In genomic region chr11:67100169-67100568, GRCm38 (mm10) we compare ENCODE assay signal across 10 mouse cellular contexts. TPM values are rescaled to one million over a fixed set of nuclear protein-coding genes. Genes with fewer than 3 reads are reported as not detected.
DNase-seq lines count a peak whose midpoint lies in the region; ATAC-seq and TF ChIP-seq lines count a peak whose summit lies in the region.
"Had no signal": no experiment of that assay in that cellular context is flagged by ENCODE, and none has a peak within 500 bp of the region (broad histone marks: within the 10 kb centered on the region; RNA-seq: fewer than 3 reads in every experiment).

No protein-coding gene starts in this region.

- no peak overlapping the region for H3K27ac ChIP-seq in midbrain, postnatal 0 days (ENCODE audit: low read depth, low read length)
- no peak overlapping the region for H3K27ac ChIP-seq in midbrain, embryonic 13.5 days
- H3K27ac ChIP-seq: heart, embryonic 13.5 days; liver, embryonic 15.5 days had no signal

- peak; percentile 64 for TF ChIP-seq CTCF in midbrain, postnatal 0 days (IDR thresholded peaks at IDR 0.05)
- TF ChIP-seq CTCF in lung, adult 2 months (IDR thresholded peaks at IDR 0.05; ENCODE audit: insufficient read depth, low read length) = no peak

- H3K4me1 ChIP-seq in midbrain, postnatal 0 days (ENCODE audit: insufficient read depth, low read length) = no peaks in the 10 kb centered on the region
- no peaks in the 10 kb centered on the region for H3K4me1 ChIP-seq in midbrain, embryonic 13.5 days (replicated peaks)
- no peaks in the 10 kb centered on the region for H3K4me1 ChIP-seq in lung, adult 2 months (ENCODE audit: control insufficient read depth, insufficient read depth, low read length)
- H3K4me1 ChIP-seq: liver, embryonic 15.5 days had no signal

- H3K9me3 ChIP-seq in midbrain, postnatal 0 days (ENCODE audit: low read length) = no peaks in the 10 kb centered on the region
- no peaks in the 10 kb centered on the region for H3K9me3 ChIP-seq in midbrain, embryonic 13.5 days
- H3K9me3 ChIP-seq: heart, embryonic 13.5 days; liver, embryonic 15.5 days had no signal

- TF ChIP-seq POLR2A in lung, adult 2 months (IDR thresholded peaks at IDR 0.05; ENCODE audit: borderline replicate concordance, extremely low read depth, low read depth, low read length) = no peak

- H3K4me2 ChIP-seq in midbrain, postnatal 0 days (ENCODE audit: low read depth, low read length, poor library complexity, severe bottlenecking) = no peak overlapping the region
- no peak overlapping the region for H3K4me2 ChIP-seq in midbrain, embryonic 13.5 days (replicated peaks)
- H3K4me2 ChIP-seq: heart, embryonic 13.5 days; liver, embryonic 15.5 days had no signal

- H3K9ac ChIP-seq in midbrain, postnatal 0 days (replicated peaks; ENCODE audit: low read length, poor library complexity, severe bottlenecking) = no peak overlapping the region
- no peak overlapping the region for H3K9ac ChIP-seq in midbrain, embryonic 13.5 days (replicated peaks)
- H3K9ac ChIP-seq: heart, embryonic 13.5 days; liver, embryonic 15.5 days had no signal

- H3K36me3 ChIP-seq in midbrain, postnatal 0 days (ENCODE audit: insufficient read depth, low read length) = no peaks in the 10 kb centered on the region
- H3K36me3 ChIP-seq in midbrain, embryonic 13.5 days = no peaks in the 10 kb centered on the region
- H3K36me3 ChIP-seq: heart, embryonic 13.5 days; liver, embryonic 15.5 days had no signal

- no peak for ATAC-seq in midbrain, postnatal 0 days (ENCODE audit: low FRiP score)
- ATAC-seq in midbrain, embryonic 13.5 days = no peak
- ATAC-seq in monocyte, adult 5-6 weeks (replicated peaks; ENCODE audit: insufficient number of reproducible peaks, low FRiP score, low TSS enrichment, poor library complexity, severe bottlenecking) = no peak

- no peaks in the 10 kb centered on the region for H3K27me3 ChIP-seq in midbrain, postnatal 0 days (ENCODE audit: insufficient read depth, low read length)
- no peaks in the 10 kb centered on the region for H3K27me3 ChIP-seq in midbrain, embryonic 13.5 days

- no peak overlapping the region for H3K4me3 ChIP-seq in midbrain, postnatal 0 days (ENCODE audit: low read depth, low read length)
- no peak overlapping the region for H3K4me3 ChIP-seq in midbrain, embryonic 13.5 days (replicated peaks)
- no peak overlapping the region for H3K4me3 ChIP-seq in lung, adult 2 months (replicated peaks; ENCODE audit: extremely low read depth, low read depth, low read length)
- H3K4me3 ChIP-seq: heart, embryonic 13.5 days; liver, embryonic 15.5 days had no signal

- WGBS in midbrain, postnatal 0 days = 36% methylated on average over 6 of the region's 6 CpGs
- WGBS in midbrain, embryonic 13.5 days = 39% methylated on average over 6 of the region's 6 CpGs
- 23% methylated on average over 6 of the region's 6 CpGs for WGBS in lung, adult 2 months

- peak; percentile 49 for DNase-seq in gastrocnemius, adult 18-20 months (ENCODE audit: low spot score)
- DNase-seq in gastrocnemius, adult 8-10 months (ENCODE audit: low spot score in 2 of 2) = no peak
- peak; percentile 25 for DNase-seq in midbrain, postnatal 0 days (ENCODE audit: low spot score)
- peak; percentile 23 for DNase-seq in c-Kit-positive CD71-positive TER-119-positive erythroid progenitor cells, embryonic 14.5 days (ENCODE audit: low spot score)
- peak; percentile 19 for DNase-seq in lung, adult 2 months
- no peak for DNase-seq in urinary bladder, postnatal 36 days (ENCODE audit: low spot score in 2 of 2)

RNA-seq across cellular contexts. Expression of gene Myh3, which starts 22.1 kb away (rescaled TPM):
- total RNA-seq in gastrocnemius, adult 18-20 months (2021) = 10 to 100 TPM in 1 of 2 experiments, 1 to 10 TPM in 1; 9.5 to 15.9 TPM
- total RNA-seq in gastrocnemius, adult 8-10 months (2022) = 1 to 10 TPM; 4.4 to 9.9 (median 6.9) TPM
- 0.24 and 1.2 TPM in 2 replicates for total RNA-seq in midbrain, postnatal 0 days (2014; rRNA removed)
- 0.13 and 0.25 TPM in 2 replicates for polyA plus RNA-seq in midbrain, postnatal 0 days (2015; fragmentation: Nextera tagmentation; extraction: Ambion mirVana)
- 0.35 and 0.39 TPM in 2 replicates for polyA plus RNA-seq in midbrain, embryonic 13.5 days (2015; fragmentation: Nextera tagmentation; extraction: Ambion mirVana)
- polyA plus RNA-seq in lung, adult 2 months (2012; rRNA removed) = 0.08 TPM in 1 of 2 replicates, not detected in the other
- total RNA-seq in monocyte, adult 5-6 weeks (2017) = not detected in 3 replicates

RNA-seq across cellular contexts. Expression of gene Sco1, which starts 47.7 kb away (rescaled TPM):
- 1 to 10 TPM; 7.0 to 7.7 TPM for total RNA-seq in gastrocnemius, adult 18-20 months (2021)
- 1 to 10 TPM; 6.9 to 8.8 (median 7.7) TPM for total RNA-seq in gastrocnemius, adult 8-10 months (2022)
- total RNA-seq in midbrain, postnatal 0 days (2014; rRNA removed) = 11.2 and 12.4 TPM in 2 replicates
- polyA plus RNA-seq in midbrain, postnatal 0 days (2015; fragmentation: Nextera tagmentation; extraction: Ambion mirVana) = 13.2 and 14.7 TPM in 2 replicates
- 15.1 and 16.4 TPM in 2 replicates for polyA plus RNA-seq in midbrain, embryonic 13.5 days (2015; fragmentation: Nextera tagmentation; extraction: Ambion mirVana)
- polyA plus RNA-seq in lung, adult 2 months (2012; rRNA removed) = 2.8 and 3.5 TPM in 2 replicates
- 13.8 to 17.9 TPM (median 14.6 TPM) in 3 replicates for total RNA-seq in monocyte, adult 5-6 weeks (2017)

RNA-seq across cellular contexts. Expression of gene Adprm, which starts 47.8 kb away (rescaled TPM):
- 1 to 10 TPM; 6.5 to 8.2 TPM for total RNA-seq in gastrocnemius, adult 18-20 months (2021)
- 1 to 10 TPM; 6.0 to 9.4 (median 6.5) TPM for total RNA-seq in gastrocnemius, adult 8-10 months (2022)
- total RNA-seq in midbrain, postnatal 0 days (2014; rRNA removed) = 23.7 and 28.6 TPM in 2 replicates
- 25.9 and 28.1 TPM in 2 replicates for polyA plus RNA-seq in midbrain, postnatal 0 days (2015; fragmentation: Nextera tagmentation; extraction: Ambion mirVana)
- polyA plus RNA-seq in midbrain, embryonic 13.5 days (2015; fragmentation: Nextera tagmentation; extraction: Ambion mirVana) = 37.0 and 38.5 TPM in 2 replicates
- 10.2 and 16.6 TPM in 2 replicates for polyA plus RNA-seq in lung, adult 2 months (2012; rRNA removed)
- 32.8 to 44.4 TPM (median 35.9 TPM) in 3 replicates for total RNA-seq in monocyte, adult 5-6 weeks (2017)

Comparison
In these comparisons a context has a peak if more than half of its experiments do, and no peak if none do; other contexts are left out.
1. DNase-seq: peak in gastrocnemius, adult 18-20 months (single experiment), midbrain, postnatal 0 days (single experiment), c-Kit-positive CD71-positive TER-119-positive erythroid progenitor cells, embryonic 14.5 days (single experiment) and lung, adult 2 months (single experiment); none in gastrocnemius, adult 8-10 months (0 of 2) and urinary bladder, postnatal 36 days (0 of 2).